Mouse (Mus musculus): ENCODE measurements around the gene Prune2. TPM values are rescaled to one million over a fixed set of nuclear protein-coding genes. Genes with fewer than 3 reads are reported as not detected.
A peak's percentile ranks its signal among the peaks of the same experiment; 100 is the strongest.

Prune2 gene
- total RNA-seq, 1 experiment from 2014 or later = 0.12 TPM

DNA sequence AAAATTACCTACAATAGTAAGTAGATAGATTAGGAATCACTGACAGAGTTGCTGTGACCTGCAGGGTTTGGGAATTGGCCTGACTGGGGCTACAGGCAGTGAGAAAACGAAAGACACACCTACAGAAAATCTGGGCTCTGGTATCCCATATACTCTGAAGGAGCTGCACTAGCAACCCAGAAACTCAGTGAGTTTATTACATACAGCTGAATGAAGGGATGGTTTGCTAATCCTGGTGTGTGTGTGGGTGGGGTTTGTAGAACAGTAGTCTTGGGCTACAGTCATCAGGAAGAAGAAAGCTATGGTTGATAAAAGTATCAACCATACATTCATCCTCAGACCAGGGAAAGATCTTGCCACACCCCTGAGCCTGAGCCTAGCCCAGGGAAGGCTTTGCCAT is 285.3 kb downstream of the Prune2 start:
- ATAC-seq (ENCODE audit: extremely low read depth, insufficient number of reproducible peaks, low FRiP score, poor library complexity, severe bottlenecking) = no peak

DNA sequence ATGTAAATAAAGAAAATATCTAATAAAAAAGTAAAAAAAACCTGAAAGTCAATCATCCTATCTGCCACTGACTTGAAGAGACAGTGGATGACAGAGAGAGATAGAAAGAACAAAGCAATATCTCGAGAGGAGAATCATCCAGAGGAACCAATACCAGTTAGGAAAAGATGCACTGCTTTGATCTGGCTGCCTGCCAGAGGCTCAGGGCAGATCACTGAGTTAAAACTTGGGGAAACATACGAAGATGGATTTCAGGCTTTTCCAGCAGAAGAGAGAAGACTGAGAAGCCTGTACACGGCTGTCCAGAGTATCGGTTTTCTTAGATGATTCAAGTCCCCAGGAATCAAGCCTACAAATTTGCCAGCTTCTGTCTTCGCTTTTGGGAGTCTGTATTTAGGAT is 287.0 kb downstream of the Prune2 start:
- no peak for ATAC-seq (ENCODE audit: extremely low read depth, insufficient number of reproducible peaks, low FRiP score, poor library complexity, severe bottlenecking)

DNA sequence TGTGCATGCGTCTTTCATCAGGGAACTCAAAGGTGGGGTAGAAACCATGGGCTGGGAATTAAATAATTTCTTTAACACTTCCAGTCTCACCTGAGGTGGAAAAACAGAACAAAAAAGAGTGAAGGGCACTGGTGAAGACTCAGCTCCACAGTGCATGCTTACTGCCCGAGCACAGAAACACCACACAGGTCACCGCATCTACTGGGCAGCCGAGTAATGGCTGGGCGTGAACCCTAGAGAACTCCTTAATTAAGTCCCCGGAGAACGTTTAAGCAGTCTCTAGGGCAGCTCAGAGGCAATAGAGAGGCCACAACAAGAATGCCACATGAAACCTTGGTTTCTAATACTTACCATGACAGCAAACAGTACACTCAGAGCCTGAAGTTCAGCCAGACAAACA is 288.6 kb downstream of the Prune2 start:
- no peak for ATAC-seq (ENCODE audit: extremely low read depth, insufficient number of reproducible peaks, low FRiP score, poor library complexity, severe bottlenecking)

DNA sequence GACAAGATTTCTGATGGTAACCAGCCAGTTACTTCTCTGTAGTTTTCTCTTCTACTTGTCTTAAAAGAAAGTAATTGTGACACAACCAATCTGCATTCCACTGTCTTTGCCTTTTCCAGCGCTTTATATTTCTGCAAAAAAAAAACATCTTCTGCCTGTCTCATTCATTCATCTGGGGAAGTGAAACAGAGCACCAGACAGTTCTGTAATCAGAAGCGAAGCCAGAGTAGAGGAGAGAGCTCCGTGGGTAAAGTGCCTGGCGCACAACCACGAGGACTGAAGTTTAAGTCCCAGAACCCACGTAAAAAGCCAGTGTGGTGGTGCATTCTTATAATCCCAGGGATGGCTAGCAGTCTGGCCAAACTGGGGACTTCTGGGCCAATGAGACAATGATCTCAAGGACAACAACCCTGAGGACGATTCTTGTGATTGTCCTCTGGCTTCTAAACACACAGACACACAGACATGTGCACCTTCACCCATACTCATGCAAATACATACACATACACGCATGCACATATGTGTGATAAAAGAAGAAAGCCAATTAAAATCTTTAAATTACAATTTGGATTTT is 291.5 kb downstream of the Prune2 start:
- ATAC-seq (ENCODE audit: extremely low read depth, insufficient number of reproducible peaks, low FRiP score, poor library complexity, severe bottlenecking) = no peak

DNA sequence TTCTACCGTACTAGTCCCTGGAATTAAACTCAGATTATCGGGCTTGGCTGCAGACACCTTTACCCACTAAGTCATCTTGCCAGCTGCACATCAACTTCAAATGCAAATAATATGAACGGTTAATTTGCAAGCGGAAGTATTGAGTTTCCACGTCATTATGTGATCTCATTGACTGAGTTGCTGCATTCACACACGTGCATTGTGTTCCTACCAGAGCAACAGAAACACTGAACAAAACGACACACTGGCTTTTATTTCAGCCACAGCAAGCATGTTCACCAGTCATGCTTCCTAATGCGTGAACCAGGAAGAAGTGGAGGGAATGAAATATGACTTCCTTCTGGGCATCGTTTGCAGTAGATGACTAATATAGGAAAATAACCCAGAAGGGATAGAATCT is 293.8 kb downstream of the Prune2 start:
- ATAC-seq (ENCODE audit: extremely low read depth, insufficient number of reproducible peaks, low FRiP score, poor library complexity, severe bottlenecking) = peak; percentile 50; the same call in 1 of the 2 replicates

DNA sequence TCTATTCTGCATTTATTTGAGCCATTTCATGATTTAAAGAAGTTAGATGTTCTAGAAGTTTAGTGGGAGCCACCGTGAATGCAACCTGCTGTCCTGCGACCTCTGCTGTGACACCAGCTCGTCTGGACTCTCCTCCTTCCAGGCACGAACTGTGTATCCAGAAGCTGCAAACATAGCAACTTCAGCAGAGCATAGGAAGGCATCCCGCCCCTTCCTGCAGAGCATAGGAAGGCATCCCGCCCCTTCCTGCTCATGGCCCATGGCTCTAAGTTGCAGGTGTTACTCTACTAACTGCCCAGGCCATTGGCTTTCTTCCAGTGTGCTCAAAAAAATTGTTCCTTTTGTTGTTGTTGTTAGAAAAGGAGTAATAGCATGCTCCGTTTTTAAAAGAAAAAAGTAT is 294.9 kb downstream of the Prune2 start:
- no peak for ATAC-seq (ENCODE audit: extremely low read depth, insufficient number of reproducible peaks, low FRiP score, poor library complexity, severe bottlenecking)

DNA sequence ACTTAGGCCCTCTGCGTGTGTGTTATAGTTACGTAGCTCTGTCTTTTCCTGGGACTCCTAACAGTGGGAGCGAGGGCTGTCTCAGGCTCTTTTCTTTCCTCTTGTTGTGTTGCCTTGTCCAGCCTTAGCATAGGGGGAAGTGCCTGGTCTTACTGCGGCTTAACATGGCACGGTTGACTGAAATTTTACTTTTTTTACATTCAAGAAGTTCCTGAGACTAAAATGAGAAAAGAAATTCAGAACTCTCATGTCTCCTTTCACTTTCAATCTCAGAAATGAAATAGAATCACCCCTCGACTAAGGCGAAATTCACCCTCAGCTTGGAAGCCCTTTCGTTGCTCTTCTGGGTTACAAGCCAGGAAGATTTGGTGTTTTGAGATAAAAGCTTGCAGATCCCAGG is 295.5 kb downstream of the Prune2 start:
- peak; percentile 38 for ATAC-seq (ENCODE audit: extremely low read depth, insufficient number of reproducible peaks, low FRiP score, poor library complexity, severe bottlenecking)

DNA sequence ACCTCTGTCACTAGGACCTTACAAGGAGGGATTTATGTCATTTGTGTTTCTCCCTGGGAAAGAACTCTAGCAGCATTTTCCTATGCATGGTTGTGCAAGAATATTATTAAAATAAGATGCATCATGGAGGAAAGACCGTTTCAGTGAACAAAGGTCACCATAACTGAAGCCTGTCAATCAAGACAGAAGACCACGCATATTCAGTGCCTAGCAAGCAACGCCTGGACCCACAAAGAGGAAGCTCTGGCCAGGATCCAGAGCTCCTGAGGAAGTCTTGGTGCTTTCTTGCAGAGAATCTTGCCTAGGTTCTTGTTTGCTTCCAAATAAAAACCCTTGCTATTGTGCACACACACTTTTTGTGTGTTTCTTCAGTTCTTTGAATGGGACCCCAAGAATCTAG is 296.9 kb downstream of the Prune2 start:
- ATAC-seq (ENCODE audit: extremely low read depth, insufficient number of reproducible peaks, low FRiP score, poor library complexity, severe bottlenecking) = no peak

DNA sequence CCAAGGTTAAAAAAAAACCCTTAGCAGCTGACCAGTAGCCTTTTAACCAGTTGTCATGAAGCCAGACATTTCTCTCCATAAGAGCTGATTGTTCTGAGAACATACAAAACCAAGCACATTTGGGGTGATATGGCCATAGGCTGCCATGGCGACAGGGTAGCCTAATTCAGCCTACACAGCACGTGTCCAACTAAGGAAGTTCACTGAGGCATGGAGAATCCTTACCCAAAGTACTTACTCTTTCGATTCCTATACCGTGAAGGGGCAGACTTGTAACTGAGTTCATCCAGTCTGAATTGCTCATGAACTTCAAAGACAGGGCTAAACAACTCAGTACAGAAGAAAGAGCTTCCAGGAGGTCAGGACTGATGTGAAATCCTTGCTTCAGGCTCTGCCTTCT is 299.6 kb downstream of the Prune2 start:
- ATAC-seq (ENCODE audit: extremely low read depth, insufficient number of reproducible peaks, low FRiP score, poor library complexity, severe bottlenecking) = peak; percentile 56; the same call in 1 of the 2 replicates

DNA sequence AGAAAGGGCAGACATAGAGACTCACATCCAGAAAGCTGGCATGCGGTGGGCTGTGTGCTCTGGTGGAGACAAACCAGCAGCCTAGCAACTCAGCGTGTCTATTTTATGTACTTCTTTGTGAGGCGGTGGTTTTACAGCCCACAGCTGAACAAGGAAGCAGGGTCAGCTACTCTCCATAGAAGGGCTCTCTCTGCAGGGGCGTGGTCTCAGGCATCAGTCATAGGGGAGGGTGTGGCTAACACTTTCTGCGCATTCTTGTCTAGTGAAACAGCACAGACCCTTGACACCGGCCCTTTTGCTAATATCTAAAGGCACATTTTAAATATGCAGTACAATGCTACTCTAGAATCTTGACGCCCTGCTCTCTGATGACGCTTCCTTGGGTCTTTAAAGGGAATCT is 300.5 kb downstream of the Prune2 start:
- ATAC-seq (ENCODE audit: extremely low read depth, insufficient number of reproducible peaks, low FRiP score, poor library complexity, severe bottlenecking) = peak; percentile 79

DNA sequence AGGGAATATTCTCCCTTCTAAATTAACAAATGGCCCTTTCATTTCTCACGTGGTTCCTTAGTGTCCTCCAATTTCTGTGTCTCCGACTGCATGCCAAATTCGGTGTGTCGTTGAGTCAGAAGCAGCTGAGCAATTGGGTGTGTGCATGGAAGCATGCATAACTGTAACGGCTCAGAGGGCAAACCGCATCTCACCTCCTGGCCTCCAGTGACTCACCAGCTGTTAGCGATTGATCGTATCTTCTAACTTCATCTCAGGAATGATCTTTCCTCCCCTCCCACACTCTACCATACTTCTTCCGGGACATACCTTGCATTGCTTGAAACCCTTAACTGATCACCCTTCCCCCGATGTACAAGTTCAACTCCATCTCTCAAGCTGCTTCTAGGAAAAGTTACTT is 300.9 kb downstream of the Prune2 start:
- ATAC-seq (ENCODE audit: extremely low read depth, insufficient number of reproducible peaks, low FRiP score, poor library complexity, severe bottlenecking) = no peak

DNA sequence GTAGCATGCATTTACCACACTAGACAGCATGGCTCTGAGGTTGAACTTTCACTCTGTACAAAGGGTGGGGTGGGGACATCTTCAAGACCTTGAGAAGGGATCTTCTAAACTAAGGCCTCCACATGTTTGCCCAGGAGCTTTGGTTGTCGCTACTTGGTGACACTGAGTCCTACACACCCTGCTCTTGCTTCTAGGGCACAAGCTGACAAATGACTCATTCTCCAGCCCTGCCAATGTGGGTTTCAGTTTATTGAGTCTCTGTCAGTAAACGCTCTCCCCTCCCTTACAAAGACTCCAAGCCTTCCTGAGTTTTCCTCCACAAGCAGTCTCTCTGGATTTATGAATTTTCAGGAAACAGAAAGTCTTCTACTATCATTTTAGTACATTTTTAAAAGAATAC is 307.3 kb downstream of the Prune2 start:
- no peak for ATAC-seq (ENCODE audit: extremely low read depth, insufficient number of reproducible peaks, low FRiP score, poor library complexity, severe bottlenecking)

DNA sequence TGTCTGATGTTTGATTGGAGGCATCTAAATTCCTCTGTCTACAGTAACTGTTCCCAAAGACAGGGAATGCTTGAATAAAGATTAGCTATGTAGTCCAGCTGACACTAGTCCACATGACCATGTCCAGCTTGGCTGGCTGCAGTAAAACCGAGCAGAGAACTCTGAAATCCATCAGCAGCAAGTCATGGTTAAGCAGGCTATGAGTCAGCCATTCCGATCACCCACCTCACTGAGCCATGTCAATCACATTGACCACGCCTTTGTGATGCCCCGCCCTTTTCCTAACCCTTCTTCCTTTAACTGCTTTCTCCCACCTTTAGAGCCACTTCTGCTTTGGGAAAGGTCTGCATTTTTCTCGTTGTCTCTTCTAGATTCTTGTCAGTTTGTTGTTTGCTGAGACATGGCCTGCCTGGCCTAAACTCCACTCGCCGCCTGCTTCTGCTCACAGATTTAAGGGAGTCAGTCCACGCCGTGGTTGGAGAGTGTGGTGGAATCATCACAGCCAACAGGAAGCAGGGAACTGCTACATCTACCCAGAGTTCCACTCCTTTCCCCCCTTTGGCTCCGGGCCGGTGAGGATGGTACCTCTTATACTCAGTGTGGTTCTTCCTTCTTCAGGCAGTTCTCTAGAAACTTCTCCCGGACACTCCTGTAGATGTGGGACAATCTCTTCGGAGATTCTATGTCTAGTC is 307.9 kb downstream of the Prune2 start:
- no peak for ATAC-seq (ENCODE audit: extremely low read depth, insufficient number of reproducible peaks, low FRiP score, poor library complexity, severe bottlenecking)

DNA sequence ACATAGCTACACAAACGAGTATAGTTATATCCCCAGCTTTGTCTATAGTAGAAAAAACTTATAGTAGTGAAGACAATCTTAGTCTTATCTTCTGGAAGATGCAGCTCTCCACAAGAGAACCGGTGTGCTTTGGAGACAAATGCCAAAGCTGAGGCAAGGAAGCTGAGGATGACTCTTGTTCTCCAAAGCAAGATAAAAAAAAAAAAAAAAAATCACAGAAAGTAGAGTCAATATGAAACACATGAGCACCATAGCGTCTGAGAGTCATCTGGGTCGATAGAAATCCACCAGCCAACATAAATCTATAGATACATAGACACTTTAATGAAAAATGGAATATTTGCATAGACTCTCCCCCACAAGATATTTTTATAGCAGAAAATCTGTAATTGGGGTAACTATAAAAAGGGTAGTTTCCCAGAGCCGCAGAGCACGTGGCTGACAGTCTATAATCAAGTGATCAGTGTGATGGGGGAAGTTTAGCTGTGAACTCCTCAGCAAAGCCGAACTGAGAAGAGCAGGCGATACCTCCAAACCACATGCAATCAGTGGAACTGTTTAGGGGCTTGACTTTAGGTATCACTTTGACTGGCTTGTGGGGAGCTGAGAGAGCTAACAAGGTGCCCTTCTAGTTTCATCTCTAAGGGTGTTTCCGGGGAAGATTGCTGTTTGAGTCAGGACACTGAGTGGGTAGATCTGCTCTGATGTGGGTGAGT is 308.7 kb downstream of the Prune2 start:
- peak; percentile 76 for ATAC-seq (ENCODE audit: extremely low read depth, insufficient number of reproducible peaks, low FRiP score, poor library complexity, severe bottlenecking)

DNA sequence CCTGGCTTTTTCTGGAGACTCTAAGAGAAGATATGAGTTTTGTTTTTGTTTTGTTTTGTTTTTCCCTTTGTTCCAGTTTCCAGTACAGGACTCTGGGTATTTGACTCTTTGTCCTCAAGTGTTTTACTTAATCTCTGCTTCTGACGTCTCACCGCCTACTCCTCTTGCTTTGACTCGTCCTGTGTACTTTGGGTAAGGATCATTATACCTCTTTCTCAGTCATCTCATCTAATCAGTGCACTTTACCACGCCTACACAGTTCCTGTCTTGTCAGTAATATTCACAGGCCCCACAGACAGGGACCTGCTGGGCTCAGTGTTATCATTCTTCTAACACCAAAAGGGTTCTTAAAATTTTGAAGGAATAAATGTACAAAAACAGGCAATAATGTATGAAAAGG is 312.8 kb downstream of the Prune2 start:
- no peak for ATAC-seq (ENCODE audit: extremely low read depth, insufficient number of reproducible peaks, low FRiP score, poor library complexity, severe bottlenecking)

DNA sequence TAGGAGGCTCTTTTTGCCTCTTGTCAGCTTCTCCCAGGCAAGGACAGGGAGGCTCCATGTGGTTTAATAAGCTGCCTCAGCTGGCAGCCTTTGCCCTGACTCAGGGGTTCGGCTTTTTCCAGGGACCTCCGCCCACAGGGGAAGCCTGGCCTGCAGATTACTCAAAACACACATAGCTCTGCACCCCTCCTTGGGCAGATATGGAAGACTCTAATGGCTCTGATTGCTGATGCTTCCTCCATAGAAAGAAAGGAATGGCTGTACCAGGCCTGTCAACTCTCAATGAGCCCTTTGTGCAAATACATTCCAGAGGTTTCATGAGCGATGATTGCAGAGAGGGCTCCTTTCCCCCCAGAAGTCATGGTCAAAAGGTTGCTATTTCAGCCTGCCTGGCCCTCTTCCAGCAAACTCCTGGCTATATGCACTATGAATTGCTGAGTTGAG is 315.3 kb downstream of the Prune2 start:
- no peak for ATAC-seq (ENCODE audit: extremely low read depth, insufficient number of reproducible peaks, low FRiP score, poor library complexity, severe bottlenecking)

DNA sequence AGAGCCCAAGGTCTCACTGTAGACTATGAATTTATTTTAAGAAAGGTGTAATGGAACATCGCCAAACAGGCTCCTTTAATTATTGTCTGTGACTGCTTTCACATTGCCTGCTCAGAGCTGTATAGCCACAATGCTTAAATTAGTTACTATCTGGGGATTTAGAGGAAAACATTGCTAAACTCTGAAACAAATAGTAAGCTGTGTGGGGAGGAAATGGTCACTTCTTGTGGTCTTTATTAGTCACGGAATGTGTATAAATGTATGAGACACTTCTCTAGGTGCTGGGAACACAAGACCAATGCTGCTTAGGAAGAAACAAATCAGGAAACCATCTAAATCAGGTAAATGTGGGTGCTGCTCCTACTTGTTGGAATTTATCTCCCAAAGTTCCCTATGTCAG is 317.1 kb downstream of the Prune2 start:
- no peak for ATAC-seq (ENCODE audit: extremely low read depth, insufficient number of reproducible peaks, low FRiP score, poor library complexity, severe bottlenecking)

Data from neutrophil, adult 5-6 weeks (primary cell).